ENCODE assay signal across 29 mouse cellular contexts in the genomic region with DNA sequence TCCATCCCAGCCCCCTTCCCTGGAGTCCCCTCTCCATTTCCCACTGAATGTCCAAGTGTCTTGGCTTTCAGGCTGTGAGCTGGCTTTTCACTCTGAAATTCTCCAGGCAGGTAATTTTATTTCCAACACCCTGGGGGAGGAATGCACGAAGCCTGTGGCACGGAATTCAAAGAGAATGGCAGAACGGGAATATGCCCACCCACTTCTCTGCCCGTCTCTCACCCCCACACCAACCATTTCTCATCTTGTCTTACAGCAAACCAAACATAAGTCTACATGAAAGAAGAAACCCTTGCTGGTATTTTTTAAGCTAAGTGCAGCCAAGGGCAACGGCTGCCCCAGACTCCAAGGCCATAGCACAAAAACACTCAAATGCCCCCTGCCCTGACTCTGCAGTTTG.
A peak's percentile ranks its signal among the peaks of the same experiment; 100 is the strongest.
DNase-seq lines count a peak whose midpoint lies in the region; ATAC-seq and TF ChIP-seq lines count a peak whose summit lies in the region.
"Had no signal": no experiment of that assay in that cellular context is flagged by ENCODE, and none has a peak within 500 bp of the region (broad histone marks: within the 10 kb centered on the region; RNA-seq: fewer than 3 reads in every experiment).

No protein-coding gene starts in this region.

- H3K27ac ChIP-seq in limb, embryonic 12.5 days: 0 out of 2 replicates have a peak overlapping the region, but pooled peaks have one; percentile 26
- no peak overlapping the region for H3K27ac ChIP-seq in layer of hippocampus, adult 2 months
- H3K27ac ChIP-seq: embryonic facial prominence, embryonic 13.5 days; forebrain, embryonic 12.5 days; forebrain, embryonic 15.5 days; heart, adult 2 months; heart, embryonic 10.5 days; heart, embryonic 13.5 days; hindbrain, embryonic 12.5 days; hindbrain, embryonic 15.5 days had no signal

- no peak for ATAC-seq in limb, embryonic 12.5 days (ENCODE audit: insufficient number of reproducible peaks, insufficient read depth, low FRiP score, low TSS enrichment, low read depth)
- ATAC-seq: forebrain, embryonic 15.5 days; Patski had no signal

- no peaks in the 10 kb centered on the region for H3K36me3 ChIP-seq in limb, embryonic 12.5 days
- H3K36me3 ChIP-seq: embryonic facial prominence, embryonic 13.5 days; forebrain, embryonic 12.5 days; forebrain, embryonic 15.5 days; G1E; heart, embryonic 10.5 days; heart, embryonic 13.5 days; hindbrain, embryonic 12.5 days; hindbrain, embryonic 15.5 days had no signal

- H3K27me3 ChIP-seq in limb, embryonic 12.5 days: no peaks in the 10 kb centered on the region
- H3K27me3 ChIP-seq: embryonic facial prominence, embryonic 13.5 days; forebrain, embryonic 12.5 days; forebrain, embryonic 15.5 days; heart, embryonic 13.5 days; hindbrain, embryonic 12.5 days; hindbrain, embryonic 15.5 days; Patski had no signal

- TF ChIP-seq CTCF in layer of hippocampus, adult 2 months (conservative IDR thresholded peaks at IDR 0.05): no peak

- peaks cover 40% of the 10 kb centered on the region for H3K4me1 ChIP-seq in limb, embryonic 12.5 days (replicated peaks)
- H3K4me1 ChIP-seq: forebrain, embryonic 12.5 days; forebrain, embryonic 15.5 days; heart, embryonic 10.5 days; heart, embryonic 13.5 days; hindbrain, embryonic 15.5 days had no signal

- no peak overlapping the region for H3K4me2 ChIP-seq in limb, embryonic 12.5 days
- H3K4me2 ChIP-seq: embryonic facial prominence, embryonic 13.5 days; forebrain, embryonic 12.5 days; forebrain, embryonic 15.5 days; heart, embryonic 13.5 days; hindbrain, embryonic 12.5 days; hindbrain, embryonic 15.5 days had no signal

- no peak overlapping the region for H3K4me3 ChIP-seq in limb, embryonic 12.5 days (replicated peaks)
- no peak overlapping the region for H3K4me3 ChIP-seq in layer of hippocampus, adult 2 months
- H3K4me3 ChIP-seq: embryonic facial prominence, embryonic 13.5 days; erythroblast, embryonic 14.5 days; forebrain, embryonic 12.5 days; forebrain, embryonic 15.5 days; heart, adult 2 months; heart, embryonic 10.5 days; heart, embryonic 13.5 days; hindbrain, embryonic 12.5 days; hindbrain, embryonic 15.5 days had no signal

- no peak overlapping the region for H3K9ac ChIP-seq in limb, embryonic 12.5 days (replicated peaks)
- H3K9ac ChIP-seq: embryonic facial prominence, embryonic 13.5 days; forebrain, embryonic 12.5 days; forebrain, embryonic 15.5 days; heart, embryonic 13.5 days; hindbrain, embryonic 12.5 days; hindbrain, embryonic 15.5 days had no signal

- no peaks in the 10 kb centered on the region for H3K9me3 ChIP-seq in limb, embryonic 12.5 days
- H3K9me3 ChIP-seq: embryonic facial prominence, embryonic 13.5 days; forebrain, embryonic 12.5 days; forebrain, embryonic 15.5 days; heart, embryonic 10.5 days; heart, embryonic 13.5 days; hindbrain, embryonic 12.5 days; hindbrain, embryonic 15.5 days had no signal

- WGBS in limb, embryonic 12.5 days: 52% methylated on average over 5 of the region's 5 CpGs

- DNase-seq in frontal cortex, postnatal 36 days (ENCODE audit: low spot score in 2 of 2): peak; percentile 8
- no peak for DNase-seq in frontal cortex, postnatal 10 days (ENCODE audit: low spot score in 2 of 2)
- peak; percentile 10 for DNase-seq in right cerebral cortex, adult 18-20 months
- no peak for DNase-seq in right cerebral cortex, postnatal 4 days
- DNase-seq in layer of hippocampus, adult 2 months (ENCODE audit: low spot score in 2 of 2): no peak
- no peak for DNase-seq in lung, postnatal 36 days
- DNase-seq: adrenal gland, postnatal 10 days; adrenal gland, postnatal 36 days; B cell, adult 2 months; cerebellum, adult 11 months; cerebellum, adult 2 months; cerebellum, adult 9-11 months; cerebellum, postnatal 25 days; gastrocnemius, postnatal 10 days; gastrocnemius, postnatal 36 days; heart, adult 2 months; heart, postnatal 14 days; heart, postnatal 4 days had no signal

Comparison
In these comparisons a context has a peak if more than half of its experiments do, and no peak if none do; other contexts are left out.
1. DNase-seq: peak in frontal cortex, postnatal 36 days (2 of 2) and right cerebral cortex, adult 18-20 months (single experiment); none in frontal cortex, postnatal 10 days (0 of 2), right cerebral cortex, postnatal 4 days (single experiment), layer of hippocampus, adult 2 months (0 of 2) and lung, postnatal 36 days (single experiment).